Mouse (Mus musculus) midbrain, embryonic 14.5 days (tissue): ENCODE results near the gene Abhd17a. TPM values are rescaled to one million over a fixed set of nuclear protein-coding genes. Genes with fewer than 3 reads are reported as not detected.

Experiments
- ATAC-seq: fragments of 200-750 bp; cut with Nextera tagmentation; 2 replicates; pipeline ENCODE4 v1.8.0; 2017; ENCODE audit warnings: moderate number of reproducible peaks, moderate library complexity; ENCODE audit not compliant: low FRiP score, low TSS enrichment
- DNase-seq: peaks from one replicate; pipeline ENCODE4 v3.0.0-alpha.2; 2015
- H3K27ac ChIP-seq: fragments of 300-500 bp; sonication (generic); replicated peaks from 2 replicates; pipeline ENCODE4 v1.5.1; 2014; ENCODE audit warnings: mild to moderate bottlenecking, low read depth, low read length, moderate library complexity
- H3K27me3 ChIP-seq: fragments of 300-500 bp; sonication (generic); 2 replicates; pipeline ENCODE4 v1.6.1; 2014; ENCODE audit warnings: low read length, control low read depth, mixed read lengths; ENCODE audit not compliant: control insufficient read depth, insufficient read depth
- H3K36me3 ChIP-seq: fragments of 300-500 bp; sonication (generic); 2 replicates; pipeline ENCODE4 v1.6.1; 2014; ENCODE audit warnings: low read length, control low read depth; ENCODE audit not compliant: control insufficient read depth, insufficient read depth
- H3K4me1 ChIP-seq: fragments of 300-500 bp; sonication (generic); 2 replicates; pipeline ENCODE4 v1.6.1; 2014; ENCODE audit warnings: mild to moderate bottlenecking, antibody characterized with exemption, low read length, control low read depth; ENCODE audit not compliant: control insufficient read depth, insufficient read depth
- H3K4me2 ChIP-seq: fragments of 300-500 bp; sonication (generic); 2 replicates; pipeline ENCODE4 v1.6.1; 2014; ENCODE audit warnings: mild to moderate bottlenecking, low read length, moderate library complexity
- H3K4me3 ChIP-seq: fragments of 300-500 bp; sonication (generic); replicated peaks from 2 replicates; pipeline ENCODE4 v1.5.1; 2014; ENCODE audit warnings: low read depth, low read length
- H3K9ac ChIP-seq: fragments of 300-500 bp; sonication (generic); replicated peaks from 2 replicates; pipeline ENCODE4 v1.6.1; 2014; ENCODE audit warnings: mild to moderate bottlenecking, low read length, moderate library complexity
- H3K9me3 ChIP-seq: fragments of 300-500 bp; sonication (generic); 2 replicates; pipeline ENCODE4 v1.6.1; 2016; ENCODE audit warnings: low read length, control low read depth, mixed read lengths; ENCODE audit not compliant: control insufficient read depth
- WGBS: fragments of 180-500 bp; shearing (Covaris S2); extraction: QIAGEN DNeasy Blood & Tissue Kit; methylation state at CpG from one replicate; pipeline ENCODE4 v1.1.7; 2014; 5-methylcytosine and 5-hydroxymethylcytosine counted together
- polyA plus RNA-seq: library from polyadenylated mRNA; unstranded; fragments of >200 nt; fragmentation: Nextera tagmentation; extraction: Ambion mirVana; gene quantifications from 2 replicates; pipeline ENCODE4 v1.2.1, GENCODE M21; 2014

The Abhd17a gene
- polyA plus RNA-seq, 1 experiment from 2014 or later: 128 TPM

DNA sequence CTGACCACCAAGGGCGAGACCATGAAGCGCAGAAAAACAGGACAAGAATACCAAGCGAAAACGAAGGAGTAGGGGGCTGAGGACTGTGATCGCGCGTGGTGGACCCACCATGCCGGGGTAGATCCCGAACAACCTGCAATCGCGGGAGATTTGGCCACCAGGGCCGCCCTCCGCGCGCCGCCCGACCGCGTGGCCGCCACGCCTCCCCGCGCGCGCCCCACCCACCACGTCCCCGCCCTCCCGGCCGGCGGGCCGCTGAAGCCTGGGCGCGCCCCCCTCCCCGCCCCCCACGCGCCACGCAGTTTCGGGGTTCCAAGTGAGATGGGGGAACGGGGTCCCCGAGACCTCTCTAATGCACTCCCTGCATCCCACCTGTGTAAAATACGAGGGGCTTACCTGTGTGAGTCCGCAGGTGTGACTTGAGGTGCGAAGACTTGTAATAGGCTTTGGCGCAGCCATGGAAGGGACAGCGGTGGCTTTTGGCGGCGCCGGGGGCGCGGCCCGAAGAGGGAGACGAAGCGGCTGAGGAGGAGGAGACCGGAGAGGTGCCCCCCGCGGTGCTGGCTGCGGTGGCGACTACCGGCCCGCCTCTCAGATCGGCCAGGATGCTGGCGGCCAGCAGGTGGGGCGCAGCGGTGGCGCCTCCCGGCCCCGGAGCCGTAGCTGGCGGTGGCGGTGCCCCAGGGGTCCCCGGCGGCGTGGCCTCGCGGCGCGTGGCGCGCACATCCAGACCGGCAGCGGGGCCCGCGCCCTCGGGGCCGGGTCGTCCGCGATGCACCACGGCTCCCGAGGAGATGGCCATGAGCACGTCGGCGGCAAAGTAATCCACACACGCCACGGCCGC, 13.6 kb downstream of the Abhd17a start:
- peak overlapping the region; percentile 80 for H3K4me3 ChIP-seq
- H3K27ac ChIP-seq: peak overlapping the region; percentile 81
- WGBS: under 1% methylated on average over 94 of the region's 96 CpGs
- DNase-seq: peak; percentile 67
- peaks cover 30% of the 10 kb centered on the region for H3K4me1 ChIP-seq
- H3K27me3 ChIP-seq: no peaks in the 10 kb centered on the region
- H3K9me3 ChIP-seq: no peaks in the 10 kb centered on the region
- H3K36me3 ChIP-seq: peaks cover 3% of the 10 kb centered on the region; the same call in 1 of the 2 replicates
- peak overlapping the region; percentile 71 for H3K9ac ChIP-seq
- peak overlapping the region; percentile 91 for H3K4me2 ChIP-seq
- ATAC-seq: peak; percentile 3; the same call in 1 of the 2 replicates

DNA sequence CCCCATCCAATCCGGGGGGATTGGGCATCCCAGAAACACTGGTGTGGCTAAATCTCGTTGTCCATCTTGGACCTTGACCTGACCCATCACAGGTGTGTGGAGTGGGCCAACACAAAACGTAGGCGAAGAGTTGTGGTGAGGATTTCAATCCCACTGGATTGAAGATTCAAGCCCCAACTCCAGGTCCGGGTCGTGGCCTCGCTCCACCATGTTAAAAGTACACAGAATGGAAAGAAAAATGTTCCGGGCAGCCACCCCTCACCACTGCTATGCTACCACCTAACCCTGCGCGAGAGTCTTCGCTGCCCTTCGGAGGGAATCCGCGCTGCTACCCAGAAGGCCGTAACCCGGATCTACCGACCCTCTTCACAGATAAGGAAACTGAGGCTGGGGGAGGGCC, 14.2 kb downstream of the Abhd17a start:
- H3K9me3 ChIP-seq: no peaks in the 10 kb centered on the region
- peaks cover 36% of the 10 kb centered on the region for H3K4me1 ChIP-seq
- ATAC-seq (no peak), DNase-seq (no peak)
- no peak overlapping the region for H3K27ac ChIP-seq
- H3K36me3 ChIP-seq: no peaks in the 10 kb centered on the region
- no peaks in the 10 kb centered on the region for H3K27me3 ChIP-seq
- WGBS: 16% methylated on average over 17 of the region's 17 CpGs
- peak overlapping the region; percentile 91 for H3K4me2 ChIP-seq
- peak overlapping the region; percentile 80 for H3K4me3 ChIP-seq
- peak overlapping the region; percentile 71 for H3K9ac ChIP-seq

DNA sequence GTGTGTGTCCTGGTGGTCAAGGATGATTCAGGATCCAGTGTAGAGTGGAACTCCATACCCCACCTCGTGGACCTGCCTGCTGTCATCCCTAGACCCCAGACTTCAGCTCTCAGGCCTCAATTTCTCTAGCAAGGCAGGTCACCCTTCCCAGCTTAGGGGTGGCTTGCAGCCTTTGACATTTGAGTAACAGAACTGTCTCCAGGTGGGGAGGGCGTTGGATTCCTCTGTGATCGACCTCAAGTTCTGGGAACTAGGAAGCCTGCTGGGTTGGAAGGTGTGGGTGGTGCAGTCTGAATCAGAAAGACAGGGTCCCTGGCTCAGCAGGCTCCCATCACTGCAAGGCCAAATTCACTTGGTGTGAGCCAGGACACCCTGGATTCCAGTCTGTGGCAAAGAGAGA, 15.2 kb downstream of the Abhd17a start:
- no peak overlapping the region for H3K4me3 ChIP-seq
- DNase-seq: no peak
- H3K27ac ChIP-seq: no peak overlapping the region
- H3K4me1 ChIP-seq: peaks cover 42% of the 10 kb centered on the region
- no peak overlapping the region for H3K4me2 ChIP-seq
- no peak overlapping the region for H3K9ac ChIP-seq
- 81% methylated on average over 3 of the region's 3 CpGs for WGBS
- no peaks in the 10 kb centered on the region for H3K9me3 ChIP-seq
- H3K27me3 ChIP-seq: no peaks in the 10 kb centered on the region
- ATAC-seq: no peak
- no peaks in the 10 kb centered on the region for H3K36me3 ChIP-seq

- ATAC-seq (no peak), DNase-seq (peak; percentile 40)
- H3K4me1 ChIP-seq: peaks cover 42% of the 10 kb centered on the region
- no peaks in the 10 kb centered on the region for H3K9me3 ChIP-seq
- 49% methylated on average over 9 of the region's 9 CpGs for WGBS
- no peak overlapping the region for H3K4me2 ChIP-seq
- H3K27ac ChIP-seq: peak overlapping the region; percentile 37; the same call in 1 of the 2 replicates
- no peak overlapping the region for H3K4me3 ChIP-seq
- no peak overlapping the region; the same call in 1 of the 2 replicates for H3K9ac ChIP-seq
- H3K36me3 ChIP-seq: 0 out of 2 replicates have a peak, but pooled peaks cover under 1% of the 10 kb centered on the region
- no peaks in the 10 kb centered on the region for H3K27me3 ChIP-seq
Observed at GRCm38 (mm10) chr10:80573944-80574343, 16.2 kb downstream of the Abhd17a start.

- Histone ChIP-seq H3K9ac (no peak overlapping the region), H3K27ac (no peak overlapping the region), H3K27me3 (no peaks in the 10 kb centered on the region), H3K4me1 (peaks cover 37% of the 10 kb centered on the region), H3K4me2 (no peak overlapping the region), H3K36me3 (peaks cover 10% of the 10 kb centered on the region), H3K4me3 (no peak overlapping the region), H3K9me3 (no peaks in the 10 kb centered on the region)
- WGBS: 80% methylated on average over 2 of the region's 2 CpGs
- no peak for DNase-seq
- ATAC-seq: no peak
Observed at GRCm38 (mm10) chr10:80572477-80572876, 17.7 kb downstream of the Abhd17a start.

DNA sequence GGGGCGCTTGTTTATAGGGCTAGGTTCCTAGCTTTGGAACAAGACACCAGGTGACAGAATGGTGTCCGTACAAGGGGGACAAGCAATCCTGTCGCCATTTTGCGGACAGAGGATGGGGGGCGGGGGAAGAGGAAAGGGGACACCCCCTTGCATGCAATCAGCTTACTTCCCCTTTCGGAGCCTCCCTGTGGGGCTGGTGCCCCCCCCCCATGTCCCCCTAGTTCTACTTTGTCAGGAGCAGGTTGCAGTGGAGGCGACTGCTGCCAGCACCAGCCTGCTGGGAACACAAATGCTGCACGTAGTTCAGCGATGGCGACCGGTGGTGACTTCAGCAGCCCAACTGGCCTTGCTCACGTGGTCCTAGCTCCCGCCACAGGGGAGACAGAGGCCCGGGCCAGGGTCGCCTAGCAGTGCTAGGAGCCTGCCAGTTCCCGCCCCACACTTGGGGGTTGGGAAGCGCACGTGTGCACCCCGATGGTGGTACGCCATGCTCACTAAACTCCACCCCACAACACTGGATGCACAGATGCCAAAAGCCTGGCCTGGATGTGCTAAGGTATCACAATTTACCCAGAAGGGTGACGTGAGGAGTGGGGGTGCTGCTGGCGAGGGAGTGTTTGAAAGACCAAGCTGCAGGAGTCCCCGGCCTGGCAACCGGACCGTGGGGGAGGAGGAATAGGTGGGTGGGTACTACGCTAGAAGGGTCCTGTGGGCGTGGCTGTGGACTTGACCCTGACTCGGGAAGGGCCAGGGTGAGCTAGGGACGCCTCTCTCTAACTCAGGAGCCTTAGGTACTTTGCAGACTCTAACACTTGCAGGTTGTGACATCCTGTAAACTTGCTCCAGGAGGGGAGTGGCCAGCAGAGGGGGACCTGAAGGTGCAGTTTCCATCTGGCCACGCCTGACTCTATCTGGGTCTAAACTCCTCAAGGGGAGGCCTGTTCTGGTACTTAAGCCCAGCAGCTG, 19.0 kb downstream of the Abhd17a start:
- Histone ChIP-seq H3K36me3 (peaks cover 10% of the 10 kb centered on the region), H3K9ac (peak overlapping the region; percentile 36; the same call in 1 of the 2 replicates), H3K27me3 (no peaks in the 10 kb centered on the region), H3K9me3 (no peaks in the 10 kb centered on the region), H3K4me3 (no peak overlapping the region), H3K27ac (peak overlapping the region; percentile 27), H3K4me1 (peaks cover 42% of the 10 kb centered on the region), H3K4me2 (peak overlapping the region; percentile 37)
- no peak for ATAC-seq
- peak; percentile 43 for DNase-seq
- 19% methylated on average over 30 of the region's 30 CpGs for WGBS

DNA sequence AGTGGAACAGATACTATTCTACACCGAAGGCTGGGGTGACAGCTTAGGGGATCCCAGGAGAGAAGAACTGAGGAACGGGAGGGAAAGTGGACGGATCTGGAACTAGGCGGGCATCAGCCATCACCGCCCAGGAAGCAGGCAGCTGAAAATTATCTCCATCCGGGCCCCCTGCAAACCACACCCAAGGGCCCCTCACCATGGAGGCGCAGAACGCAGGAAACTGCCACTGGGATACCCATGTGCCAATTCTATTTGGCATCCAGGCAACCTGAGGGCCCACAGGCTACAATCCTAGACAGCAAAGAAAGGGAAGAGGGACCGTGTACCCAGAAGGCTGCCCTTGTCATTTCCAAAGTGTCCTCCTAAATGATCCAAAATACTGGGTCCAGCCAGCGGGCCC, 19.7 kb downstream of the Abhd17a start:
- 0 out of 2 replicates have a peak overlapping the region, but pooled peaks have one; percentile 36 for H3K9ac ChIP-seq
- 88% methylated on average over 10 of the region's 10 CpGs for WGBS
- ATAC-seq (no peak), DNase-seq (no peak)
- H3K4me2 ChIP-seq: no peak overlapping the region; the same call in 1 of the 2 replicates
- H3K4me3 ChIP-seq: no peak overlapping the region
- no peaks in the 10 kb centered on the region for H3K27me3 ChIP-seq
- peaks cover 10% of the 10 kb centered on the region for H3K36me3 ChIP-seq
- no peak overlapping the region for H3K27ac ChIP-seq
- no peaks in the 10 kb centered on the region for H3K9me3 ChIP-seq
- peaks cover 35% of the 10 kb centered on the region for H3K4me1 ChIP-seq

- Histone ChIP-seq H3K4me1 (peaks cover 28% of the 10 kb centered on the region), H3K27me3 (no peaks in the 10 kb centered on the region), H3K36me3 (peaks cover 10% of the 10 kb centered on the region), H3K27ac (no peak overlapping the region), H3K4me3 (no peak overlapping the region), H3K9ac (no peak overlapping the region), H3K9me3 (no peaks in the 10 kb centered on the region), H3K4me2 (no peak overlapping the region)
- 40% methylated on average over 10 of the region's 10 CpGs for WGBS
- DNase-seq: no peak
- ATAC-seq: no peak
Observed at GRCm38 (mm10) chr10:80569664-80570066, 20.5 kb downstream of the Abhd17a start.
